Mouse (Mus musculus) bone marrow, adult 2 months (tissue): Measurements from ENCODE around the gene Fam185a. TPM values are rescaled to one million over a fixed set of nuclear protein-coding genes. Genes with fewer than 3 reads are reported as not detected.

Source experiments
- H3K27ac ChIP-seq: fragments of 200-500 bp; 2 replicates; pipeline ENCODE4 v1.5.1; 2012; ENCODE audit warnings: low read depth, mild to moderate bottlenecking, control low read depth, inconsistent platforms, low read length; ENCODE audit not compliant: control insufficient read depth, poor library complexity, insufficient read depth
- H3K4me1 ChIP-seq: fragments of 200-500 bp; 2 replicates; pipeline ENCODE4 v1.6.1; 2011; ENCODE audit warnings: low read length; ENCODE audit not compliant: control insufficient read depth, insufficient read depth
- H3K4me3 ChIP-seq: fragments of 200-500 bp; replicated peaks from 2 replicates; pipeline ENCODE3; 2011; ENCODE audit warnings: mild to moderate bottlenecking, low read depth, low read length, control low read depth; ENCODE audit not compliant: control insufficient read depth
- CTCF ChIP-seq: fragments of 200-500 bp; IDR thresholded peaks from 2 replicates; pipeline ENCODE4 v1.5.1; 2011; ENCODE audit warnings: low read length, control low read depth; ENCODE audit not compliant: control insufficient read depth, insufficient read depth
- POLR2A ChIP-seq: fragments of 200-500 bp; IDR thresholded peaks from 2 replicates; pipeline ENCODE4 v1.6.1; 2011; ENCODE audit warnings: low read depth, mild to moderate bottlenecking, control low read depth, low read length, borderline replicate concordance; ENCODE audit not compliant: control insufficient read depth
- WGBS: fragments of 180-500 bp; shearing (Covaris S2); methylation state at CpG from one replicate; pipeline ENCODE4 v1.1.7; 2018; 5-methylcytosine and 5-hydroxymethylcytosine counted together
- polyA plus RNA-seq: library from polyadenylated mRNA; stranded (reverse); fragments of >200 nt; gene quantifications from 2 replicates; pipeline ENCODE4 v1.2.4, GENCODE M21; 2011; ENCODE audit warnings: low replicate concordance; ENCODE audit not compliant: missing spikeins, insufficient read depth, insufficient read length

Fam185a gene
- polyA plus RNA-seq, 1 experiment, result 4.6 TPM

- Histone ChIP-seq H3K27ac (no peak overlapping the region), H3K4me3 (no peak overlapping the region), H3K4me1 (no peaks in the 10 kb centered on the region; the same call in 1 of the 2 replicates)
- WGBS, result 81% methylated on average over 3 of the region's 3 CpGs
- TF ChIP-seq CTCF (no peak), POLR2A (no peak)
These were observed 67.5 kb downstream of the Fam185a start for GRCm38 (mm10) chr5:21492213-21492612.

- Histone ChIP-seq H3K4me1 (no peaks in the 10 kb centered on the region; the same call in 1 of the 2 replicates), H3K27ac (no peak overlapping the region), H3K4me3 (no peak overlapping the region)
- 78% methylated on average over 8 of the region's 8 CpGs for WGBS
- TF ChIP-seq POLR2A (no peak), CTCF (no peak)
These were observed 68.7 kb downstream of the Fam185a start for GRCm38 (mm10) chr5:21493294-21493999.

GRCm38 (mm10) chr5:21494781-21495180 is 70.0 kb downstream of the Fam185a start:
- H3K4me3 ChIP-seq, result no peak overlapping the region
- no peak for TF ChIP-seq CTCF
- TF ChIP-seq POLR2A, result no peak
- no peak overlapping the region for H3K27ac ChIP-seq
- H3K4me1 ChIP-seq, result no peaks in the 10 kb centered on the region; the same call in 1 of the 2 replicates
- 62% methylated on average over 3 of the region's 3 CpGs for WGBS

GRCm38 (mm10) chr5:21496321-21496720 is 71.6 kb downstream of the Fam185a start:
- no peak for TF ChIP-seq POLR2A
- TF ChIP-seq CTCF, result no peak
- 70% methylated on average over 6 of the region's 6 CpGs for WGBS

GRCm38 (mm10) chr5:21496881-21497280 is 72.1 kb downstream of the Fam185a start:
- Histone ChIP-seq H3K4me1 (no peaks in the 10 kb centered on the region; the same call in 1 of the 2 replicates), H3K27ac (no peak overlapping the region), H3K4me3 (no peak overlapping the region)
- TF ChIP-seq POLR2A (no peak), CTCF (no peak)
- 81% methylated on average over 3 of the region's 3 CpGs for WGBS

More at GRCm38 (mm10) chr5:21496321-21496720, 71.6 kb downstream of the Fam185a start:
- H3K4me3 ChIP-seq, result no peak overlapping the region
- H3K27ac ChIP-seq, result no peak overlapping the region
- H3K4me1 ChIP-seq, result no peaks in the 10 kb centered on the region; the same call in 1 of the 2 replicates

- WGBS, result 80% methylated on average over 2 of the region's 2 CpGs
- H3K4me3 ChIP-seq, result no peak overlapping the region
- no peaks in the 10 kb centered on the region; the same call in 1 of the 2 replicates for H3K4me1 ChIP-seq
- TF ChIP-seq CTCF (no peak), POLR2A (no peak)
- H3K27ac ChIP-seq, result no peak overlapping the region
These were observed 73.7 kb downstream of the Fam185a start for GRCm38 (mm10) chr5:21498490-21498889.

GRCm38 (mm10) chr5:21498925-21499324 is 74.2 kb downstream of the Fam185a start:
- WGBS, result 89% methylated on average over 11 of the region's 11 CpGs
- Histone ChIP-seq H3K27ac (no peak overlapping the region), H3K4me3 (no peak overlapping the region), H3K4me1 (no peaks in the 10 kb centered on the region; the same call in 1 of the 2 replicates)
- TF ChIP-seq CTCF, result no peak
- no peak for TF ChIP-seq POLR2A

- no peak for TF ChIP-seq CTCF
- TF ChIP-seq POLR2A, result no peak
- no peak overlapping the region for H3K27ac ChIP-seq
- H3K4me1 ChIP-seq, result no peaks in the 10 kb centered on the region; the same call in 1 of the 2 replicates
- WGBS, result 80% methylated on average over 10 of the region's 10 CpGs
- no peak overlapping the region for H3K4me3 ChIP-seq
These were observed 75.4 kb downstream of the Fam185a start for GRCm38 (mm10) chr5:21500133-21500532.

GRCm38 (mm10) chr5:21500941-21501340 is 76.2 kb downstream of the Fam185a start:
- WGBS, result 81% methylated on average over 2 of the region's 2 CpGs
- TF ChIP-seq CTCF, result no peak
- TF ChIP-seq POLR2A, result no peak
- no peak overlapping the region for H3K27ac ChIP-seq

More at GRCm38 (mm10) chr5:21500941-21501340, 76.2 kb downstream of the Fam185a start:
- H3K4me3 ChIP-seq, result no peak overlapping the region
- H3K4me1 ChIP-seq, result no peaks in the 10 kb centered on the region; the same call in 1 of the 2 replicates
